Mouse (Mus musculus) kidney, postnatal 14 days (tissue): ENCODE measurements around the gene Agmo.

Source experiments
- DNase-seq: peaks from one replicate; pipeline ENCODE4 v3.0.0; 2022; ENCODE audit warnings: mixed read lengths

Agmo gene

GRCm38 (mm10) chr12:37442486-37443013, 201.1 kb downstream of the Agmo start:
- DNase-seq: no peak

- no peak for DNase-seq
Measured at GRCm38 (mm10) chr12:37445255-37445654, 203.8 kb downstream of the Agmo start.

- no peak for DNase-seq
Measured at GRCm38 (mm10) chr12:37449597-37449996, 208.2 kb downstream of the Agmo start.

- peak; percentile 65 for DNase-seq
Measured at GRCm38 (mm10) chr12:37450366-37451156, 209.1 kb downstream of the Agmo start.

GRCm38 (mm10) chr12:37471631-37472030, 230.2 kb downstream of the Agmo start:
- DNase-seq: no peak

GRCm38 (mm10) chr12:37476849-37477248, 235.4 kb downstream of the Agmo start:
- no peak for DNase-seq

GRCm38 (mm10) chr12:37487991-37488390, 246.6 kb downstream of the Agmo start:
- DNase-seq: peak; percentile 8

GRCm38 (mm10) chr12:37498871-37499270, 257.4 kb downstream of the Agmo start:
- DNase-seq: no peak

- DNase-seq: no peak
Measured at GRCm38 (mm10) chr12:37507406-37507805, 266.0 kb downstream of the Agmo start.

- no peak for DNase-seq
Measured at GRCm38 (mm10) chr12:37507826-37508225, 266.4 kb downstream of the Agmo start.

- DNase-seq: no peak
Measured at GRCm38 (mm10) chr12:37521772-37522171, 280.3 kb downstream of the Agmo start.

- DNase-seq: no peak
Measured at GRCm38 (mm10) chr12:37524662-37525061, 283.2 kb downstream of the Agmo start.

- no peak for DNase-seq
Measured at GRCm38 (mm10) chr12:37540994-37541393, 299.6 kb downstream of the Agmo start.

- no peak for DNase-seq
Measured at GRCm38 (mm10) chr12:37558284-37558683, 316.8 kb downstream of the Agmo start.

- no peak for DNase-seq
Measured at GRCm38 (mm10) chr12:37565882-37566596, 324.6 kb downstream of the Agmo start.

GRCm38 (mm10) chr12:37571922-37572321, 330.5 kb downstream of the Agmo start:
- no peak for DNase-seq

GRCm38 (mm10) chr12:37582777-37583176, 341.3 kb downstream of the Agmo start:
- DNase-seq: no peak

- DNase-seq: no peak
Measured at GRCm38 (mm10) chr12:37592853-37593252, 351.4 kb downstream of the Agmo start.

GRCm38 (mm10) chr12:37612837-37613236, 371.4 kb downstream of the Agmo start:
- DNase-seq: no peak

GRCm38 (mm10) chr12:37614769-37615168, 373.3 kb downstream of the Agmo start:
- no peak for DNase-seq

- no peak for DNase-seq
Measured at GRCm38 (mm10) chr12:37624078-37624477, 382.6 kb downstream of the Agmo start.
